Mouse (Mus musculus) liver, embryonic 14.5 days (tissue): Measurements from ENCODE around the gene Tmcc1. TPM values are rescaled to one million over a fixed set of nuclear protein-coding genes. Genes with fewer than 3 reads are reported as not detected.

Experiments used
- ATAC-seq: fragments of 200-750 bp; cut with Nextera tagmentation; 2 replicates; pipeline ENCODE4 v1.8.0; 2017; ENCODE audit warnings: moderate number of reproducible peaks, mild to moderate bottlenecking, moderate library complexity; ENCODE audit not compliant: insufficient read depth
- DNase-seq, 3 experiments: peaks; one replicate each; pipeline ENCODE4 v3.0.0-alpha.2; 2012 to 2013; ENCODE audit warnings: low read depth in 3 of 3, low spot score in 3 of 3
- H3K27ac ChIP-seq: fragments of 300-500 bp; sonication (generic); 2 replicates; pipeline ENCODE4 v1.5.1; 2014; ENCODE audit warnings: moderate library complexity, mild to moderate bottlenecking, control low read depth, inconsistent platforms
- H3K27me3 ChIP-seq: fragments of 300-500 bp; sonication (generic); 2 replicates; pipeline ENCODE4 v1.6.1; 2014; ENCODE audit warnings: mild to moderate bottlenecking, low read length, moderate library complexity; ENCODE audit not compliant: control insufficient read depth, insufficient read depth
- H3K36me3 ChIP-seq: fragments of 300-500 bp; sonication (generic); replicated peaks from 2 replicates; pipeline ENCODE4 v1.6.1; 2014; ENCODE audit warnings: low read depth; ENCODE audit not compliant: control insufficient read depth, insufficient read depth
- H3K4me1 ChIP-seq, 2 experiments: fragments of 200-500 bp in 1 of 2; fragments of 300-500 bp in 1 of 2; sonication (generic) in 1 of 2; replicated peaks; 2 replicates each; pipeline ENCODE4 v1.6.1; 2012 to 2014; ENCODE audit warnings: antibody characterized with exemption in 1 of 2, inconsistent platforms in 1 of 2, low read length in 1 of 2; ENCODE audit not compliant: control insufficient read depth in 2 of 2, insufficient read depth in 2 of 2
- H3K4me2 ChIP-seq: fragments of 300-500 bp; sonication (generic); 2 replicates; pipeline ENCODE4 v1.6.1; 2014; ENCODE audit warnings: low read depth, mild to moderate bottlenecking, control low read depth, moderate library complexity
- H3K4me3 ChIP-seq, 2 experiments: fragments of 200-500 bp in 1 of 2; fragments of 300-500 bp in 1 of 2; sonication (generic) in 1 of 2; 2 replicates each; pipeline ENCODE4 v1.5.1; 2012 to 2014; ENCODE audit warnings: low read depth in 2 of 2, low read length in 2 of 2, mild to moderate bottlenecking in 2 of 2, control low read depth in 1 of 2, inconsistent platforms in 1 of 2, moderate library complexity in 1 of 2; ENCODE audit not compliant: insufficient read depth in 1 of 2
- H3K9ac ChIP-seq: fragments of 300-500 bp; sonication (generic); replicated peaks from 2 replicates; pipeline ENCODE4 v1.6.1; 2014; ENCODE audit warnings: mild to moderate bottlenecking, control low read depth, moderate library complexity
- H3K9me3 ChIP-seq: fragments of 300-500 bp; sonication (generic); 2 replicates; pipeline ENCODE4 v1.6.1; 2016; ENCODE audit warnings: low read length, mixed read lengths; ENCODE audit not compliant: control insufficient read depth
- CTCF ChIP-seq: IDR thresholded peaks from 2 replicates; pipeline ENCODE4 v1.5.1; 2016; ENCODE audit warnings: antibody characterized with exemption, low read depth, control low read depth
- EP300 ChIP-seq: IDR thresholded peaks from 2 replicates; pipeline ENCODE4 v1.6.1; 2016; ENCODE audit warnings: antibody characterized with exemption, low read depth
- WGBS: fragments of 180-500 bp; shearing (Covaris S2); extraction: QIAGEN DNeasy Blood & Tissue Kit; methylation state at CpG from one replicate; pipeline ENCODE4 v1.1.7; 2014; ENCODE audit not compliant: insufficient replicate concordance; 5-methylcytosine and 5-hydroxymethylcytosine counted together
- polyA plus RNA-seq, 2 experiments: library from polyadenylated mRNA; depleted of rRNA in 1 of 2; stranded (reverse) in 1 of 2; unstranded in 1 of 2; fragments of >200 nt; fragmentation: Nextera tagmentation in 1 of 2; extraction: Ambion mirVana in 1 of 2; gene quantifications; 2 replicates each; pipeline versions ENCODE4 v1.2.1 to v1.2.3; 2012 to 2014

Tmcc1 gene
- polyA plus RNA-seq, 2 experiments = 2.6 to 3.2 TPM

DNA sequence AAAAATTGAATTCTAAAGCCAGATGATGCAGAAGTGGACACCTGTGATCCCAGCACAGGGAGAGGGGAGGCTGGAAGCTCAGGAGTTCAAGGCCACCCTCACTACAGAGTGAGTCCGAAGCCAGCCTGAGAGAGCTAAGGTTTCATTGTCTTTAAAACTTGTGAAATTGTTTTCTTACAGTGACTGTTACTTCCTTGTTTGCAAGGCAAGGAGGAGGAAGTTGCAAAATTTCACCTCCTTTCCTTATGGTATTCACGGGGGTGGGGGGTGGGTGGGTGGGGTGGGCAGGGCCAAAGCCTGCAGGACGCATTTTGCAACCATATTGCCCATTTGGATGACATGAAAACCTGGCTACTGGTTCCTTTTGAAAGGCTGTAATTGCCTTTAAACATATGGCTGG lies 179.6 kb downstream of the Tmcc1 start:
- WGBS = 20% methylated on average over 3 of the region's 3 CpGs
- H3K36me3 ChIP-seq = no peaks in the 10 kb centered on the region
- no peaks in the 10 kb centered on the region for H3K27me3 ChIP-seq
- H3K4me3 ChIP-seq = no peak overlapping the region
- H3K4me1 ChIP-seq = no peaks in the 10 kb centered on the region
- no peak for DNase-seq
- no peak overlapping the region for H3K9ac ChIP-seq
- no peak for ATAC-seq
- H3K4me2 ChIP-seq = no peak overlapping the region
- H3K27ac ChIP-seq = no peak overlapping the region
- H3K9me3 ChIP-seq = no peaks in the 10 kb centered on the region
- TF ChIP-seq CTCF = no peak

GRCm38 (mm10) chr6:116010541-116010940 lies 182.7 kb downstream of the Tmcc1 start:
- 3% methylated on average over 6 of the region's 6 CpGs for WGBS
- no peak overlapping the region for H3K4me3 ChIP-seq
- no peak for ATAC-seq

GRCm38 (mm10) chr6:116009426-116009825 lies 183.9 kb downstream of the Tmcc1 start:
- no peak overlapping the region for H3K27ac ChIP-seq
- H3K4me2 ChIP-seq = no peak overlapping the region
- H3K36me3 ChIP-seq = no peaks in the 10 kb centered on the region
- H3K27me3 ChIP-seq = no peaks in the 10 kb centered on the region
- H3K4me1 ChIP-seq = peaks cover 0 to under 1% of the 10 kb centered on the region in 2 experiments; a peak in 1 of 4 replicates
- H3K9ac ChIP-seq = no peak overlapping the region
- 32% methylated on average over 12 of the region's 12 CpGs for WGBS
- no peak for ATAC-seq
- TF ChIP-seq EP300 (no peak), CTCF (0 out of 2 replicates have a peak, but pooled peaks have one; percentile 2)
- no peaks in the 10 kb centered on the region for H3K9me3 ChIP-seq
- no peak for DNase-seq
- H3K4me3 ChIP-seq = no peak overlapping the region

More at GRCm38 (mm10) chr6:116010541-116010940, 182.7 kb downstream of the Tmcc1 start:
- Histone ChIP-seq H3K4me1 (no peaks in the 10 kb centered on the region), H3K36me3 (no peaks in the 10 kb centered on the region), H3K27ac (no peak overlapping the region), H3K27me3 (no peaks in the 10 kb centered on the region), H3K9me3 (no peaks in the 10 kb centered on the region), H3K4me2 (no peak overlapping the region), H3K9ac (no peak overlapping the region)
- TF ChIP-seq EP300 (no peak), CTCF (peak; percentile 95)
- peak in 2 of 3 experiments; percentile 28 to 35 for DNase-seq

DNA sequence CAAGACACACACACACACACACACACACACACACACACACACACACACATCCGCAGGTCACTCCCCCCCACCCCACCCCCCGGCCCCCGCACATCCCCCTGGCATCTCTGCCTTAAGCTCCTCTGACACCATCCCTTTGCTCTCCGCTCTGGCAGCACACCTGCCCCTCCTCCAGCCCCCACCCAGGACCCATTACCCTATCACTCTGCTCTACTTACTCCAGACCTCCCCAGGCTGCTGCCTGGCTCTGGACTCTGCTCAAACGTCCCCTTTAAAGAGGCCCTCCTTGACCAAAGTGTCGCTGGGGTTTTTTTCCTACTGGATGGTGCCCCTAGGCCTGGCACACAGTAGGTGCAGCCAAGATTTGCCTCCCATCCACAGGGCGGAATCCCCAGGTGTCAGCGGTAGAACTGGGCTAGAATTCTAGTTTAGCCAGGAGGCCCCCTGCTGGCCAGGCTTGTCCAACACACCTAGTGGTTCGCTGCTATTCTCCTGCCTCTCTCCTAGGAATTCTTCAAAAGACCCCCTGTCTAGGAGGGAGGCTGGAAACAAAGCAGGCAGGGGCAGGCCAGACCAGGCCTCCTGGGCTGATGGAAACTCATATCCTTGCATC lies 185.6 kb downstream of the Tmcc1 start:
- Histone ChIP-seq H3K36me3 (no peaks in the 10 kb centered on the region), H3K4me1 (peaks cover 8 to 14% of the 10 kb centered on the region in 2 experiments), H3K9me3 (no peaks in the 10 kb centered on the region), H3K27ac (no peak overlapping the region), H3K4me3 (no peak overlapping the region), H3K4me2 (no peak overlapping the region), H3K9ac (no peak overlapping the region), H3K27me3 (no peaks in the 10 kb centered on the region)
- 10% methylated on average over 9 of the region's 9 CpGs for WGBS
- ATAC-seq (no peak), DNase-seq (no peak)
- TF ChIP-seq CTCF = peak; percentile 81
- TF ChIP-seq EP300 = no peak

GRCm38 (mm10) chr6:116006731-116007130 lies 186.6 kb downstream of the Tmcc1 start:
- WGBS = 29% methylated on average over 9 of the region's 9 CpGs
- Histone ChIP-seq H3K4me2 (no peak overlapping the region), H3K27ac (no peak overlapping the region), H3K4me3 (no peak overlapping the region), H3K27me3 (no peaks in the 10 kb centered on the region), H3K9ac (no peak overlapping the region), H3K36me3 (no peaks in the 10 kb centered on the region), H3K9me3 (no peaks in the 10 kb centered on the region), H3K4me1 (peaks cover 8 to 19% of the 10 kb centered on the region in 2 experiments)
- DNase-seq (no peak), ATAC-seq (0 out of 2 replicates have a peak, but pooled peaks have one; percentile 27)
- TF ChIP-seq EP300 (no peak), CTCF (no peak)
